Mouse (Mus musculus) liver, embryonic 14.5 days (tissue): ENCODE results near the gene Lin52. TPM values are rescaled to one million over a fixed set of nuclear protein-coding genes. Genes with fewer than 3 reads are reported as not detected.

Experiments used
- ATAC-seq: fragments of 200-750 bp; cut with Nextera tagmentation; 2 replicates; pipeline ENCODE4 v1.8.0; 2017; ENCODE audit warnings: moderate number of reproducible peaks, mild to moderate bottlenecking, moderate library complexity; ENCODE audit not compliant: insufficient read depth
- DNase-seq, 3 experiments: peaks; one replicate each; pipeline ENCODE4 v3.0.0-alpha.2; 2012 to 2013; ENCODE audit warnings: low read depth in 3 of 3, low spot score in 3 of 3
- H3K27ac ChIP-seq: fragments of 300-500 bp; sonication (generic); 2 replicates; pipeline ENCODE4 v1.5.1; 2014; ENCODE audit warnings: moderate library complexity, mild to moderate bottlenecking, control low read depth, inconsistent platforms
- H3K27me3 ChIP-seq: fragments of 300-500 bp; sonication (generic); 2 replicates; pipeline ENCODE4 v1.6.1; 2014; ENCODE audit warnings: mild to moderate bottlenecking, low read length, moderate library complexity; ENCODE audit not compliant: control insufficient read depth, insufficient read depth
- H3K36me3 ChIP-seq: fragments of 300-500 bp; sonication (generic); replicated peaks from 2 replicates; pipeline ENCODE4 v1.6.1; 2014; ENCODE audit warnings: low read depth; ENCODE audit not compliant: control insufficient read depth, insufficient read depth
- H3K4me1 ChIP-seq, 2 experiments: fragments of 200-500 bp in 1 of 2; fragments of 300-500 bp in 1 of 2; sonication (generic) in 1 of 2; replicated peaks; 2 replicates each; pipeline ENCODE4 v1.6.1; 2012 to 2014; ENCODE audit warnings: antibody characterized with exemption in 1 of 2, inconsistent platforms in 1 of 2, low read length in 1 of 2; ENCODE audit not compliant: control insufficient read depth in 2 of 2, insufficient read depth in 2 of 2
- H3K4me2 ChIP-seq: fragments of 300-500 bp; sonication (generic); 2 replicates; pipeline ENCODE4 v1.6.1; 2014; ENCODE audit warnings: low read depth, mild to moderate bottlenecking, control low read depth, moderate library complexity
- H3K4me3 ChIP-seq, 2 experiments: fragments of 200-500 bp in 1 of 2; fragments of 300-500 bp in 1 of 2; sonication (generic) in 1 of 2; 2 replicates each; pipeline ENCODE4 v1.5.1; 2012 to 2014; ENCODE audit warnings: low read depth in 2 of 2, low read length in 2 of 2, mild to moderate bottlenecking in 2 of 2, control low read depth in 1 of 2, inconsistent platforms in 1 of 2, moderate library complexity in 1 of 2; ENCODE audit not compliant: insufficient read depth in 1 of 2
- H3K9ac ChIP-seq: fragments of 300-500 bp; sonication (generic); replicated peaks from 2 replicates; pipeline ENCODE4 v1.6.1; 2014; ENCODE audit warnings: mild to moderate bottlenecking, control low read depth, moderate library complexity
- H3K9me3 ChIP-seq: fragments of 300-500 bp; sonication (generic); 2 replicates; pipeline ENCODE4 v1.6.1; 2016; ENCODE audit warnings: low read length, mixed read lengths; ENCODE audit not compliant: control insufficient read depth
- CTCF ChIP-seq: IDR thresholded peaks from 2 replicates; pipeline ENCODE4 v1.5.1; 2016; ENCODE audit warnings: antibody characterized with exemption, low read depth, control low read depth
- EP300 ChIP-seq: IDR thresholded peaks from 2 replicates; pipeline ENCODE4 v1.6.1; 2016; ENCODE audit warnings: antibody characterized with exemption, low read depth
- WGBS: fragments of 180-500 bp; shearing (Covaris S2); extraction: QIAGEN DNeasy Blood & Tissue Kit; methylation state at CpG from one replicate; pipeline ENCODE4 v1.1.7; 2014; ENCODE audit not compliant: insufficient replicate concordance; 5-methylcytosine and 5-hydroxymethylcytosine counted together
- polyA plus RNA-seq, 2 experiments: library from polyadenylated mRNA; depleted of rRNA in 1 of 2; stranded (reverse) in 1 of 2; unstranded in 1 of 2; fragments of >200 nt; fragmentation: Nextera tagmentation in 1 of 2; extraction: Ambion mirVana in 1 of 2; gene quantifications; 2 replicates each; pipeline versions ENCODE4 v1.2.1 to v1.2.3; 2012 to 2014

Gene Lin52
- polyA plus RNA-seq, 2 experiments: 7.4 to 10.4 TPM

- 85% methylated on average over 5 of the region's 5 CpGs for WGBS
- Histone ChIP-seq H3K27me3 (no peaks in the 10 kb centered on the region), H3K27ac (no peak overlapping the region), H3K9ac (no peak overlapping the region), H3K4me1 (no peaks in the 10 kb centered on the region), H3K4me2 (no peak overlapping the region), H3K36me3 (peaks cover 50% of the 10 kb centered on the region), H3K9me3 (no peaks in the 10 kb centered on the region), H3K4me3 (no peak overlapping the region)
- no peak for ATAC-seq
- no peak for DNase-seq
- no peak for TF ChIP-seq CTCF
- no peak for TF ChIP-seq EP300
These were observed 10.2 kb downstream of the Lin52 start for GRCm38 (mm10) chr12:84461416-84461815.

GRCm38 (mm10) chr12:84462856-84463255 lies 11.6 kb downstream of the Lin52 start:
- Histone ChIP-seq H3K9ac (no peak overlapping the region), H3K9me3 (no peaks in the 10 kb centered on the region), H3K36me3 (peaks cover 42% of the 10 kb centered on the region), H3K27ac (no peak overlapping the region), H3K4me2 (no peak overlapping the region), H3K4me3 (no peak overlapping the region), H3K4me1 (no peaks in the 10 kb centered on the region), H3K27me3 (no peaks in the 10 kb centered on the region)
- DNase-seq: no peak
- no peak for ATAC-seq
- TF ChIP-seq EP300: no peak
- TF ChIP-seq CTCF: no peak
- 80% methylated on average over 3 of the region's 3 CpGs for WGBS

GRCm38 (mm10) chr12:84468701-84469100 lies 17.5 kb downstream of the Lin52 start:
- Histone ChIP-seq H3K9me3 (no peaks in the 10 kb centered on the region), H3K4me3 (no peak overlapping the region), H3K36me3 (peaks cover 16% of the 10 kb centered on the region), H3K4me1 (no peaks in the 10 kb centered on the region), H3K9ac (no peak overlapping the region), H3K27ac (no peak overlapping the region), H3K27me3 (no peaks in the 10 kb centered on the region), H3K4me2 (no peak overlapping the region)
- 0% methylated on average over 1 of the region's 1 CpGs for WGBS
- ATAC-seq (no peak), DNase-seq (peak; percentile 28 to 41 (median 35))
- TF ChIP-seq EP300 (no peak), CTCF (peak; percentile 65)

GRCm38 (mm10) chr12:84478937-84479336 lies 27.7 kb downstream of the Lin52 start:
- TF ChIP-seq EP300: no peak
- no peaks in the 10 kb centered on the region for H3K27me3 ChIP-seq
- no peak overlapping the region for H3K4me2 ChIP-seq
- 0 out of 2 replicates have a peak, but pooled peaks cover 3% of the 10 kb centered on the region for H3K36me3 ChIP-seq
- H3K4me1 ChIP-seq: peaks cover 0 to 10% of the 10 kb centered on the region in 2 experiments; a peak in 2 of 4 replicates
- no peak for DNase-seq
- H3K9me3 ChIP-seq: no peaks in the 10 kb centered on the region
- no peak overlapping the region for H3K27ac ChIP-seq
- H3K4me3 ChIP-seq: no peak overlapping the region
- 76% methylated on average over 7 of the region's 7 CpGs for WGBS
- ATAC-seq: no peak
- H3K9ac ChIP-seq: no peak overlapping the region

- Histone ChIP-seq H3K4me3 (no peak overlapping the region), H3K9me3 (no peaks in the 10 kb centered on the region), H3K27ac (no peak overlapping the region), H3K9ac (no peak overlapping the region), H3K27me3 (no peaks in the 10 kb centered on the region), H3K4me1 (peaks cover 0 to 12% of the 10 kb centered on the region in 2 experiments; a peak in 2 of 4 replicates), H3K4me2 (no peak overlapping the region), H3K36me3 (no peaks in the 10 kb centered on the region)
- DNase-seq (peak; percentile 11 to 33 (median 17)), ATAC-seq (peak; percentile 57; the same call in 1 of the 2 replicates)
- TF ChIP-seq CTCF: no peak
- TF ChIP-seq EP300: no peak
- 69% methylated on average over 2 of the region's 2 CpGs for WGBS
These were observed 30.0 kb downstream of the Lin52 start for GRCm38 (mm10) chr12:84481251-84481650.
